Mouse (Mus musculus) ZHBTc4 (cell line): Measurements from ENCODE around the gene Slc38a3.

Source experiments
- DNase-seq: peaks from one replicate; pipeline ENCODE4 v3.0.0-alpha.2; 2011; ENCODE audit warnings: low read depth, low spot score

The Slc38a3 gene

GRCm38 (mm10) chr9:107666751-107667205, 2.6 kb downstream of the Slc38a3 start:
- DNase-seq, result no peak

DNA sequence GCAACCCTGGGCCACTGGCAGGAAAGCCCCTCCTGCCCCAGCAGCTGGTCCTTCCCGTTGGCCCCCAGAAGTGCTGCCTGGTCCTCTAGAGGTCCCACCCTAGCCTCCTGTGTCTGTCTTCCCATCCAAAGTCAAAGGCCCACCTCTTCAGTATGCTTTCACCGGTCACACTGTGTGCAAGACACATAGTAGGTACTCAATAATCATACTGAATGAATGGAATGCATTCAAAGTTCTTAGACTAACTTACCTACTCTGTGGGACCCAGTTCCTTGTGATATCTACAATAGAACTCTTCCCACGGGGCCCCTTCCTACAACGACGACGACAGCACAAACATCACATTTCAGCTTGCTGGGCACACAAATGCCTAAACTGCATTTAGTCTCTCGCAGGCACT, 4.0 kb downstream of the Slc38a3 start:
- no peak for DNase-seq

- no peak for DNase-seq
These were observed 5.8 kb downstream of the Slc38a3 start for GRCm38 (mm10) chr9:107663525-107663924.

GRCm38 (mm10) chr9:107662342-107662741, 7.0 kb downstream of the Slc38a3 start:
- no peak for DNase-seq

- no peak for DNase-seq
These were observed 8.6 kb downstream of the Slc38a3 start for GRCm38 (mm10) chr9:107660777-107661176.

DNA sequence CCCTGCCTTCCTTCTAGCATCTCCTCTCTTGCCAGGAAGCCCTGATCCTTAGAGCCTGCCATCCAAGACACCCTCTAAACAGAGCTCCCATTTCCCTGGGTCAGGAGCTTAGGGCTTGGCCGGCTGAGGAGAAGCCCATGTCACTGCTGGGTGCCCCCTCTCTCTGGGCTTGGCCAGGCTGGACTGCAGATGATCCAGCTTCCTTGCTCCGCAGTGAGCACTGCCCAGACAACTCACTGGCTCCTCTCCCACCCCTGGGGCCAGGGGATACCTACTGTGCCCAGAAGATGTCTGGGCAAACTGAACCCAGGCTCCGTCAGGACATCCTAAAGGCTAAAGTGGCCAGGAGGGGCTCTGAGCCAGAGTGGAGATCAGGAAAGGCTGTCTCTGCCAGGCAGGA, 9.4 kb downstream of the Slc38a3 start:
- no peak for DNase-seq

DNA sequence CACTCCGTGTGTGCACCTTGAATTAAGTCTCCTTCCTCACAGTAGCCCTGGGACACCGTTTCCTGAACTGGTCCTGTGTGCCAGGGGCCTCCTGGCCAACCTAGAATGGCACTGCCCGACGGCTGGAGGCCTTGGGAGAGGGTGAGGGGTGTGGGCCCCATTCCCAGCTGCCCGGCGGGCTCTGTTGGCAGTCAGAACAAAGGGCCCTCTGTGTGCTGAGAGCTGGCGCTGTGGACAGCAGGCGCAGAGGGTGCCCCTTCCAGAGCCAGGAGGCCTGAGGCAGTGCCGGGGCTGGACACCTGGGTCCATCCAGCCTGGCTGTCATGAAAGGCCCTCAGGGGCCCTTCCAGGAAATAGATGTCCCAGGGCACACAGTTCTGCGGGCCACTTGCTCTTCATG, 9.8 kb downstream of the Slc38a3 start:
- no peak for DNase-seq

DNA sequence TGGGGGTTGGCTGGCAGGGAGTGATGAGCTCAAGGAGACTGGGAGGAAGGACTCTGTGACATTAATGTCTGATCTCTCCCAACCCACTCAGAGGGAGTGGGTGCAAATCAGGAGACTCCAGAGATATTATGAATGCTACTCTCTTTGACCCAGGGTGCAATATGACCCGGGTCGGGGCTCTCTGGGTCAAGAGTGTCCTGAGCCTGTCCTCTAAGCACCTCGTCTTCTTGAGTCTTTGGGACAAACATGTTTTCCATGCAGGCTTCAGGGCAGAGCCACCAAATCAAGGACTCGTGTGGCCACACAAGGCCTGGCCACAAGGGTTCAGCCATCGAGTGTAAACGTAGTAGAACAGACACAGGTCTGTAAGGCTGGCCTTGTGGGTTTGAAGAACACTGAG, 11.2 kb downstream of the Slc38a3 start:
- DNase-seq, result no peak

GRCm38 (mm10) chr9:107657144-107657543, 12.2 kb downstream of the Slc38a3 start:
- no peak for DNase-seq

DNA sequence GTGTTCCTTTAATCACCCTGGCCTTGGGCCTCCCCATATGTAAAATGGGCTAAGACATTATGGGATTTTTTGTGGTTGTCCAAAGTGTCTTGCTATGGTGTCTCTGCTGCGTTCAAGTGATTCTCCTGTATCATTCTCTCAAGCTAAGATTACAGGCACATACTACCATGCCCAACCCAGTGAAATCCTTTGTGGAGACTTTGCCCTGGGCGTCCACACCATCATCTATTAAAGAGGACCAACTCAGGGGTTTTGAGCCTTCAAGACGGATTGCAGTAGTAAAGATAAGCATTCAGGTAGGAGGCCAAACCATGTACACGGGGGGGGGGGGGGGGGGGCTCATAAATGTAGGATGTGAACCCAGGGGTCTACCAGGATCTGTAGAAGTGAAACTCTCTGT, 14.7 kb downstream of the Slc38a3 start:
- DNase-seq, result no peak

GRCm38 (mm10) chr9:107653474-107653873, 15.9 kb downstream of the Slc38a3 start:
- no peak for DNase-seq

DNA sequence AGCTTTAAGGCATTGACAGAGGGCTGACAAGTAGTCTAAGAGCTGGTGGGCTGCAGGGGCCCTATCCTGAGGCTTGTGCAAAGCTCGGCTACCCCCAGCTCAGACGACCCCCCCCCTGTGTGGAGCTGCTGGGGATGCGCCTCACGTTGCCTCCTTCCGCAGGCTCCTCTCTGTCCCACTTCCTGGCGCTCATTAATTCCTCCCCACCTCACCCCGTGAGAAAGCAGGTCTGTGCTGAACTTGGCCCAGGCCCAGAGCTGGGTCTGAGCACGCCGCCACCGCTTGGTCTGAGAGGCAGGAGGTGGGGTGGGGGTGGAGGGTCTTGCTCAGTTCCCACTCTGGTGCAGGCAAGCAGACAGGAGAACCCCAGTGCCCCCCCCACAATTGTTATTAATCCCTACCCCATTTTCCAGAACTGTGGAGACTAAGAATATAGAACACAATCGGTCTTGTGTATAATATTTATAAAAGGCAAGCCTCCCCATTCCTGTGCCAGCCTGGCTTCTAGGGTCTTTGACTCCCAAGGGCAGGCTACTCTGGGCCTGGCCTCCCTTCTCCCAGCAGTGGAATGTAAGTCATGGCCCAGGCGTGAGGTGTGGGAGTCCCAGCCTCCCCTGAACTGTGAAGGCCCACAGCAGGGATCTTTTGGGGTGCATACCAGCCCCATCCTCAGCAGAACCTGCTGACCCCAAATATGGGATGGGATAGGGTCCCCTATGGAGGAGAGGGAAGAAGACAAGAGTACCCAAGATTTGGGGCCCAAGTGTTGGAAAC, 18.4 kb downstream of the Slc38a3 start:
- DNase-seq, result no peak

DNA sequence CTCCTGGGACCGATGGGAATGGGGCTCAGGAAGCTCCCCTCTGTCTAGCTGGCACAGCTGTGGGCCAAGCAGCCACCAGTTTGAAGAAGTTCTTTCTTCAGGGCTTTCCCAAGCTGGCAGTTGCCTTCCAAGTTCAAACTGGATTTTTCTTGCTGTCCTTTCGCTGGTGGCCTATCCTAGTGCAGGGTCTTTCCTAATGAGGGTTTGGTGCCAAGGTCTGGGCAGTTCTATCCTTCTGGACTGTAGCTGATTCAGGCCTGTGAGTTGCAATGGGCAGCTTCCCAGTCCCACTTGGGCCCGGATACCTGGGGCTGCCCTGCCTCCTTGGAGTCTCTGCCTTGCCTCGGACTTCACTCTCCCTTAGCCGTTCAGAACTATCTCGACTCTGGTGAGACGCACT, 19.1 kb downstream of the Slc38a3 start:
- no peak for DNase-seq

GRCm38 (mm10) chr9:107648767-107649166, 20.6 kb downstream of the Slc38a3 start:
- DNase-seq, result no peak

DNA sequence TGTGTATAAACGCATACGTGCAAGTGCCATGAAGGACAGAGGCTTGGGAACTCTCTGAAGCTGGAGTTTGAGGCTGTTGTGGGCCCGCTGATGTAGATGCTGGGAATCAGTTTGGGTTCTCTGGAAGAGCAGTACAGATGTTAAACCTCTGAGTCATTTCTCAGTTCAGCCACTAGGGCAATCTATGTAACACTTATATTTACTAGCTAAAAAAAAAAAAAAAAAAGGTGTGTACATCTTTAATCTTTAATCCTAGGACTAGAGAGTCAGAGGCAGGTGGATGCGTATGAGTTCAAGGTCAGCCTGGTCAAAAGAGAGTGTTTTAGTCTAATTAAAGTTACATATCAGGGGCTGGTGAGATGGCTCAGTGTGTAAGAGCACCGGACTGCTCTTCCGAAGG, 22.4 kb downstream of the Slc38a3 start:
- peak; percentile 52 for DNase-seq

- peak; percentile 89 for DNase-seq
These were observed 23.8 kb downstream of the Slc38a3 start for GRCm38 (mm10) chr9:107645577-107645976.

GRCm38 (mm10) chr9:107645153-107645510, 24.2 kb downstream of the Slc38a3 start:
- no peak for DNase-seq

- peak; percentile 96 for DNase-seq
These were observed 24.7 kb downstream of the Slc38a3 start for GRCm38 (mm10) chr9:107644495-107645152.

- DNase-seq, result peak; percentile 47
These were observed 25.7 kb downstream of the Slc38a3 start for GRCm38 (mm10) chr9:107643544-107644214.

GRCm38 (mm10) chr9:107641666-107642065, 27.7 kb downstream of the Slc38a3 start:
- DNase-seq, result no peak

DNA sequence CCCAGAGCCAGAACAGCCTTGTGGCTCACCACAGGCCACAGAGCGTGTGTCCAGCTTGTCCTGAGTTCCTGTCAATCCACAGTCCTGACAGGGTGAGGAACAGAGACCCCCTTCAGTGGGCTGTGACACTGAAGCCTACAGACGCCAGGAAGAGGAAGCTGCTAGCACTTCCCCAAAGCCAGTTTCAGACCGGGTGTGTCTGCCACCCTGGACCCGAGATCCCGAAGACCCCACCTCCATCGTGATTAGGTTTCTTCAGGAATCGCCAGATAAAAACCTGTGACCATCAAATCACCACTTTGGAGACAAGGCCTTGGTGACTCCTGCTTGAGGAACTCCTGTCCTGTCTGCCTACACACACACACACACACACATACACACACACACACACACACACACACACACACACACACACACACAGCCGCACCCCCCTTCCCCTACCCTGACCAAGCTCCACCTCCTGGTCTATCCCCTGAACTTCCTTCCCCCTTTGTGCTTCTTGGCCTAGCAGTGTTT, 29.0 kb downstream of the Slc38a3 start:
- peak; percentile 37 for DNase-seq

DNA sequence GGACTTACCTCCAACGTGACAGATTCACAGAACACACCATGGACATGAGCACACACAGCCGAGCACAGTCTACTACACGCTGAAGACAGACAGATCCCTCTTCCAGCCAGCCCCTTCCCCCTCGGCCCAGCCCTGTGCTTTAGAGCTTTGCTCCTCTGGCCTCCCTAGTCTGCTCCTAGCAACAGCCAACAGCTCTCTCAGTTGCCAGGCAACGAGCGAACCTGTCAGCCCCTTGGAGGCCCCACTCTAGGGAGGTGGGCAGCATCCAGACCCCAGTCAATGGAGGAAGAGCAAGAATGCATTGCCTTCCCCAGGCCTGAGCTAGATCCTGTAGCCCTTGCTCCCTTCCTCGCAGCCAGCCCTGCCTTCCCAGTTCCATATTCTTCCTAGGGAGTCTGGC, 32.3 kb downstream of the Slc38a3 start:
- peak; percentile 48 for DNase-seq
